Mouse (Mus musculus): ENCODE measurements around the gene Olfr102.

The Olfr102 gene

GRCm38 (mm10) chr17:37316954-37317353 lies at the start of gene Olfr102:
Olfr102 (minus strand) TSS chr17:37317054.
- no peak for DNase-seq (ENCODE audit: low read depth, low spot score)

DNA sequence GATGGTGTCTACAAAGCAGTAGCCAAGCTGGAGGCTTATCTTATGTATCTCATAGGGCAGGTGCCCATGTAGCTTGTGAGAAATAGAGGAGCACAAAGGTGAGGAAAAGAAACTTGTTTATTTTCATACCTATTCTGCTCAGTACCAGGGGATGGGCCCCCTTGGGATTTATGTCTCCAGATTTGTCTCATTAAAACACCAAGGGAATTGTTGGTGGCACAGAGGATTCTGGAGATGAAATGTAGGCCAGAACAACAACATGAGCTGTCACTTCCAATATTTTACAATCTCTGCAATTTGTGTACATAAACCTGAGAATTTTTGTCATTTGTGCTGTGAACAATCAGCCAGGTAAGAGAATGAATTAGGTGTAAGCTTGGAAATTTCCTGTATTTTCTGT lies 42.4 kb upstream of the Olfr102 start, which contains the start of gene Olfr104-ps:
Olfr104-ps (plus strand) TSS at position 301 of the 400 bp plus-strand sequence.
- no peak for DNase-seq (ENCODE audit: low read depth, low spot score)

DNA sequence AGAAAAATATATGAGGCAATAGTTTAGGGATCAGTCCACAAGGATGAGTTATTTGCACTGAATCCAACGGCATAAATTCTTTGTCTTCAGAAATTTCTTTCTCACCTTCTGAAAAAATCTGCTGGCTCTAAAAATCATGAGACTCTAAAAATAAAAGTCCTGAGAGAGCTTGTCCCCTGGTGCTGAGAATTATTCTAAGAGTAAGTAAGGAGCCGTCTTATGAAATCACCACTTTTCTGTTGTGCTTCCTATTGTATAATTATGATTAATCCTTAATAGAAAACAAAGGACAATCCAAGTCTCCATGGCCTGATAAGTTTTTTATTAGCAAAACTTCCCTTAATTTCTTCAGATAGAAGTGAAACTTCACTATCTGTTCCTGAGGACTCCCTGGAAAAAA lies 22.7 kb upstream of the Olfr102 start, which contains the start of gene Olfr103:
Olfr103 (minus strand) TSS at position 101 of the 400 bp plus-strand sequence.
- DNase-seq (ENCODE audit: low read depth, low spot score), result no peak

- no peak for DNase-seq (ENCODE audit: low read depth, low spot score)
These were observed 6.6 kb downstream of the Olfr102 start for GRCm38 (mm10) chr17:37310146-37310699.

- DNase-seq (ENCODE audit: low read depth, low spot score), result no peak
These were observed 8.4 kb downstream of the Olfr102 start for GRCm38 (mm10) chr17:37308483-37308882.

DNA sequence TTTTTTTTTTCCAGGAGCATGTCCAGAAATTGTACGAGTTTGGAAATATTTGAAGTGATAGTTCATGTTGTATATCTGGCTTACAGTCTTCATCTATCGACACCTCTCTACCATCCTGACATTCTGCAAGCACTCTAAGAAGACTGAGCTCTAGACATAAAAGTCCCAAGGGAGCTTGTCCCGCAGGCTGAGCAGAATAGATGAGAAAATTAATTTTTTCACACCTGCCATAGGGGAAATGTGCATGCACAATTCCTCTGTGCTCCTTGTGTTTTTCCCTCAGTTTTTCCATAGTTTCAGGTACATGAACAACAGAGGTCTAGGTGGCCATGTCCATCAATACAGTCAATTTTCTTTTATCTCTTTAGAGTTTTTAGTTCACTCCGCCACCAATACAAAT lies 12.6 kb downstream of the Olfr102 start, which contains the start of gene Olfr101:
Olfr101 (minus strand) TSS at position 101 of the 400 bp plus-strand sequence.
- DNase-seq (ENCODE audit: low read depth, low spot score), result no peak

GRCm38 (mm10) chr17:37283360-37283759 lies 33.5 kb downstream of the Olfr102 start, which contains the start of gene Olfr99:
Olfr99 (minus strand) TSS chr17:37283460.
- no peak for DNase-seq (ENCODE audit: low read depth, low spot score)

DNA sequence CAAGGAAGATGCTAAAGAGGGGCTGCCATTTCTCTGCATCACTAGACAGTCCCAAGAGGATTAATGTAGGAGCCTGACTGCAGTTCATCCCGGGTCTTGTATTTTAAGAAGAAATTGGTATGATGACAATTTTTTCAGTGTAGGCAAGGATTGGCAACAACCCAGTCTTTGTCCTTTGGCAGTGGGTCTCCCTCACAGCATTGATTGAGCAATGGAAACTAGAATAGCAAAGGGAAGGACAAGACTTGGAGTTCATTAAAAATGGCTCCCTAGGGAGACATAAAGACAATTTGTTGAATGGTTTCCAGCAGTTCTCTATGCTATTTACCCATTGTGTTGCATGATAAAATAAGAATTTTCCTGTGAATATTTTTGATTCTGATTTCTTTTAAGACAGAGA lies 36.5 kb downstream of the Olfr102 start:
- DNase-seq (ENCODE audit: low read depth, low spot score), result no peak

GRCm38 (mm10) chr17:37276573-37276972 lies 40.3 kb downstream of the Olfr102 start:
- no peak for DNase-seq (ENCODE audit: low read depth, low spot score)

DNA sequence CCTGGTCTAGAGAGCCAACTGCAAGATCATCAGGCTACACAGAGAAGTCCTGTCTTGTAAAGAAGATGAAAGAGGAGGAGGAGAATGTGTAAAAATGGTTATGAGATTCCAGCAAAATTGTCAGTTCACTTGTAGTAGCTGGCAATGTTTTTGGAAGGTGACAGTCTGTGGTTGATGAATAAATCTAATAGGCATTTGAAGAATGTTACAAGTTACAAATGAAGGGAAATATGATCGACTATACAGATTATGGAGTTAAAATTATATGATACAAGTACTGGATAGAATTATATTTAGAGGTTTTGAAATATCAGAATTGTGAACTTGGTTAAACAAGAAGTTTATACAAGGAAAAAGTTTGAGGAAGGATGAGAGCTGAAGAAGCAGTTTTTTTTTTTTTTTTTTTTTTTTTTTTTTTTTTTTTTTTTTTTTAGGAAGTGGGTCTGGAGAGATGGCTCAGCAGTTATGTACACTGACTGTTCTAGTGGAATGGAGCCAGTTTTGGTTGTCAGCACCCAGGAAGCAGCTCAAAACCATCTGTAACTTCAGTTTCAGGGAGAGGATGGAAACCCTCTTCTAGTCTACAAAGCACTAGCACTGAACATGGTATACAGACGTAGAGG lies 41.1 kb downstream of the Olfr102 start:
- DNase-seq (ENCODE audit: low read depth, low spot score), result no peak

DNA sequence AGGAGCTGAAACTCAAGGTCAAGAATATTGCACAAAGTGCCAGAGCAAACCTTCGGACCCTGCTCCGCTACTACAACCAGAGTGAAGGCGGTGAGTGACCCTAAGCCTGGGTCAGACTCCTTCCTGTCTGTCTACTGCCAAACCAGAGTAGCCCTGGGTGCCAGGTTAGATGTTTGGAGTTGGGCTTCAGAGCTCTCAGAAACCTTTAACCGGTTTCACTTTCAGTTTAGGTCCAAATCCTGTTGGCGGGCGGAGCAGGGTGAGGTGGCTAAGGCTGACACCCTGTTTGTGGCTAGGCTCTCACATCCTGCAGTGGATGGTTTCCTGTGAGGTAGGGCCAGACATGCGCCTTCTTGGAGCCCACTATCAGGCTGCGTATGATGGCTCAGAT lies 46.2 kb downstream of the Olfr102 start:
- no peak for DNase-seq (ENCODE audit: low read depth, low spot score)

DNA sequence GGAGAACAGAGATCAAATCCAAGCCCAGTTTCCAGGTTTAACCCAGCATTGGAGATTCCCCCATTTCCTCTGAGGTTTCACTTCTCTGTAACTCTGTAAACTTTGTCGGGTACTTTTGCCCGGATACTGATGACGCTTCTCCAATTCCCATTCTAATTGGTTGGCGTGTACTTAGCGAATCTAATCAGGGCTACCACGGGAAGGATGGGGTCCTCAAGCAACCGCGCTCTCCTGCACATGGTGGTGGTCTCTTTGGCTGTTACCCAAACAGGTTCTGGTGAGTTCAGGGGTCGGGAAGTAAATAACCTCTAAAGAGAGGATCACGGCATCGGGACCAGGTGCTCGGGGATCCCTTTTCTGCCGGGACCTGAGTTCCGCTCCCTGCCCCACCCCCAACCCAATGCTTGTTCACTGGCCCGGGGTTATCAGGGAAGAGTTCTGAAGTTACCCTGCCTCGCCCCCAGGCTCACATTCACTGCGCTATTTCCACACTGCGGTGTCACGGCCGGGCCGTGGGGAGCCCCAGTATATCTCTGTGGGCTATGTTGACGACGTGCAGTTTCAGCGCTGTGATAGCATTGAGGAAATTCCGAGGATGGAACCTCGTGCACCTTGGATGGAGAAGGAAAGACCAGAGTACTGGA lies 46.7 kb downstream of the Olfr102 start, which contains the start of gene H2-M3:
H2-M3 (plus strand) TSS at position 163 of the 644 bp plus-strand sequence.
- peak; percentile 13 for DNase-seq (ENCODE audit: low read depth, low spot score)

- no peak for DNase-seq (ENCODE audit: low read depth, low spot score)
These were observed 53.2 kb downstream of the Olfr102 start, which contains the start of gene Olfr98 for GRCm38 (mm10) chr17:37263626-37264025. Olfr98 (minus strand) TSS chr17:37263749.
